Mouse (Mus musculus) lung, embryonic 14.5 days (tissue): ENCODE measurements at regions not wholly inside any gene's neighbourhood (a gene's known extent, or its start where the extent isn't known, plus 50 kb on each side); places are given as distances from the start of the nearest gene placed in this dataset.
A peak's percentile ranks its signal among the peaks of the same experiment; 100 is the strongest.

ENCODE experiments used
- ATAC-seq: fragments of 200-750 bp; cut with Nextera tagmentation; 2 replicates; pipeline ENCODE4 v1.8.0; 2017; ENCODE audit warnings: mild to moderate bottlenecking, moderate TSS enrichment, moderate library complexity; ENCODE audit not compliant: insufficient read depth
- DNase-seq: peaks from one replicate; pipeline ENCODE4 v3.0.0-alpha.2; 2015
- H3K27ac ChIP-seq: fragments of 300-500 bp; sonication (generic); 2 replicates; pipeline ENCODE4 v1.5.1; 2014; ENCODE audit warnings: low read depth, mild to moderate bottlenecking, moderate library complexity
- H3K27me3 ChIP-seq: fragments of 300-500 bp; sonication (generic); 2 replicates; pipeline ENCODE4 v1.6.1; 2014; ENCODE audit warnings: low read length, control low read depth; ENCODE audit not compliant: insufficient read depth
- H3K36me3 ChIP-seq: fragments of 300-500 bp; sonication (generic); 2 replicates; pipeline ENCODE4 v1.6.1; 2014; ENCODE audit warnings: control low read depth; ENCODE audit not compliant: insufficient read depth
- H3K4me1 ChIP-seq: fragments of 300-500 bp; sonication (generic); 2 replicates; pipeline ENCODE4 v1.6.1; 2014; ENCODE audit warnings: antibody characterized with exemption, control low read depth; ENCODE audit not compliant: insufficient read depth
- H3K4me2 ChIP-seq: fragments of 300-500 bp; sonication (generic); 2 replicates; pipeline ENCODE4 v1.6.1; 2014; ENCODE audit warnings: mild to moderate bottlenecking
- H3K4me3 ChIP-seq: fragments of 300-500 bp; sonication (generic); 2 replicates; pipeline ENCODE4 v1.5.1; 2014; ENCODE audit warnings: low read depth, low read length
- H3K9ac ChIP-seq: fragments of 300-500 bp; sonication (generic); 2 replicates; pipeline ENCODE4 v1.6.1; 2014
- H3K9me3 ChIP-seq: fragments of 300-500 bp; sonication (generic); 2 replicates; pipeline ENCODE4 v1.6.1; 2016; ENCODE audit warnings: low read depth, low read length, control low read depth
- CTCF ChIP-seq: IDR thresholded peaks from 2 replicates; pipeline ENCODE4 v1.5.1; 2016; ENCODE audit warnings: antibody characterized with exemption, low read depth
- WGBS: fragments of 180-500 bp; shearing (Covaris S2); extraction: QIAGEN DNeasy Blood & Tissue Kit; methylation state at CpG from one replicate; pipeline ENCODE4 v1.1.7; 2014; 5-methylcytosine and 5-hydroxymethylcytosine counted together

- Histone ChIP-seq H3K4me2 (no peak overlapping the region), H3K4me1 (no peaks in the 10 kb centered on the region), H3K27ac (no peak overlapping the region), H3K9me3 (no peaks in the 10 kb centered on the region), H3K9ac (no peak overlapping the region), H3K36me3 (no peaks in the 10 kb centered on the region), H3K27me3 (no peaks in the 10 kb centered on the region), H3K4me3 (no peak overlapping the region)
- DNase-seq: no peak
- no peak for TF ChIP-seq CTCF
- 63% methylated on average over 4 of the region's 4 CpGs for WGBS
- ATAC-seq: no peak
Measured at GRCm38 (mm10) chr16:55733751-55734150, 104.9 kb downstream of the Nfkbiz start.

DNA sequence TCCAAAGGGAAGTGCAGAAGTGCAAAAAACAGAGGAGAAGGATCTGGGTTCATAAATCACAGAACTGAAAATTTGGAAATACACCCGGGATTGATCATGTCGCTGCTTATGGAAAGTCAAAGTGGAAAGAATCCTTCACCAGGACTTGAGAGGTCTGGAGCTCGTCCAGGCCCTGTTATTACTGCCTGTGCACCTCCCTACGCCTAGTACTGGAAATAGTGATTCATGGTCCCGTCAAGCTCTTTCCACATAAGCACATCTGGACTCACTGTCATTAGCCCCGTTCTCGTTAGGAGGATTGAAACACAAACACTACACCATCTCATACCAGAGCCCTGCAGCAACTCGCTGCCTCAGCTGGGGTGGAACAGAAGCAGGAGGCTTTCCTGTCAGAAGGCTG, 107.7 kb downstream of the Nfkbiz start:
- H3K27ac ChIP-seq: no peak overlapping the region
- ATAC-seq (no peak), DNase-seq (peak; percentile 8)
- no peaks in the 10 kb centered on the region for H3K36me3 ChIP-seq
- H3K9ac ChIP-seq: no peak overlapping the region
- no peak overlapping the region for H3K4me3 ChIP-seq
- H3K4me1 ChIP-seq: no peaks in the 10 kb centered on the region
- no peak overlapping the region for H3K4me2 ChIP-seq
- 53% methylated on average over 8 of the region's 8 CpGs for WGBS
- H3K9me3 ChIP-seq: no peaks in the 10 kb centered on the region
- TF ChIP-seq CTCF: no peak
- H3K27me3 ChIP-seq: no peaks in the 10 kb centered on the region

GRCm38 (mm10) chr16:55726538-55726937, 112.2 kb downstream of the Nfkbiz start:
- Histone ChIP-seq H3K27me3 (no peaks in the 10 kb centered on the region), H3K4me3 (no peak overlapping the region), H3K36me3 (no peaks in the 10 kb centered on the region), H3K4me2 (no peak overlapping the region), H3K4me1 (no peaks in the 10 kb centered on the region), H3K9me3 (no peaks in the 10 kb centered on the region), H3K9ac (no peak overlapping the region), H3K27ac (no peak overlapping the region)
- TF ChIP-seq CTCF: no peak
- ATAC-seq (no peak), DNase-seq (no peak)
- 42% methylated on average over 3 of the region's 3 CpGs for WGBS

DNA sequence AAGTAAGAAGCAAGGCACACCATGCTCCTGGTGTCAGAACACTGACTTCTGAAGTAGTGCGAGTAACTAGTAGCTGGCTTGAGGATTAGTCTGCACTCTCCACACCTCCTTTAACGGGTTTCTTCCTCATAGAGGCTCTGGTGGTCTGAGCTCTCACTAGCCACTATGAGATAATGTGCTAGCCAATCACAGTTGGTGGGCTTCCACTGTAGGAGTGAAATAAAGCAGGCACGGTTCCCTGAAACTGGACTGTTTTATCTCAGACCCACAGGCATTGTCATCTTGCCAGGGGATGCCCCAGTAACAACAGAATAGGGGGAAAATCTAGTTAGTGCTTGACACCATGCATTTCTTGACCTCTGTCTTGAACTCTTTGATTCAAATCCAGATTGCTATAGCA, 118.3 kb downstream of the Nfkbiz start:
- Histone ChIP-seq H3K27me3 (no peaks in the 10 kb centered on the region), H3K27ac (no peak overlapping the region), H3K9ac (no peak overlapping the region), H3K36me3 (no peaks in the 10 kb centered on the region), H3K4me3 (no peak overlapping the region), H3K9me3 (no peaks in the 10 kb centered on the region), H3K4me1 (no peaks in the 10 kb centered on the region), H3K4me2 (no peak overlapping the region)
- 47% methylated on average over 3 of the region's 3 CpGs for WGBS
- DNase-seq (no peak), ATAC-seq (no peak)
- TF ChIP-seq CTCF: no peak

DNA sequence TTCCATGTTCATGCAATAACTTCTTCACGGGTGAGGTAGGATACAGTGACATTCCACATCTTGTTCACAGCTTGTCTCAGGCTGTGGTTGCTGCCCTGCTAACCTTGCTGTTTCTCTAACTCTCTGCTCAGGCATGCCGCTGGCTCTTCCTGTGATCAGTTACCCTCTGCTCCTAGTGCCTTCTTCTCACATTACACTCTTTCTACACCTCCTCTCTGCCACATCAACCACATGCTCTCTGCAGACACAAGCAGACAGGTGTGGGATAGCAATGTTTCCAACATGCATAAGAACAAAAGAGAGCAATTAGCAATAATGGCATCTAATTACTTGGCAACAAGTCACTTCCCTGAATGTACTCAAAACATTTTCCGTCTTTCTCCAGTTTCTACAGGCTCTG, 128.7 kb downstream of the Nfkbiz start:
- DNase-seq (no peak), ATAC-seq (no peak)
- H3K4me2 ChIP-seq: no peak overlapping the region
- 35% methylated on average over 3 of the region's 3 CpGs for WGBS
- H3K9me3 ChIP-seq: no peaks in the 10 kb centered on the region
- H3K4me1 ChIP-seq: no peaks in the 10 kb centered on the region
- H3K27me3 ChIP-seq: no peaks in the 10 kb centered on the region
- no peak for TF ChIP-seq CTCF
- H3K9ac ChIP-seq: no peak overlapping the region
- no peaks in the 10 kb centered on the region for H3K36me3 ChIP-seq
- H3K4me3 ChIP-seq: no peak overlapping the region
- H3K27ac ChIP-seq: no peak overlapping the region

DNA sequence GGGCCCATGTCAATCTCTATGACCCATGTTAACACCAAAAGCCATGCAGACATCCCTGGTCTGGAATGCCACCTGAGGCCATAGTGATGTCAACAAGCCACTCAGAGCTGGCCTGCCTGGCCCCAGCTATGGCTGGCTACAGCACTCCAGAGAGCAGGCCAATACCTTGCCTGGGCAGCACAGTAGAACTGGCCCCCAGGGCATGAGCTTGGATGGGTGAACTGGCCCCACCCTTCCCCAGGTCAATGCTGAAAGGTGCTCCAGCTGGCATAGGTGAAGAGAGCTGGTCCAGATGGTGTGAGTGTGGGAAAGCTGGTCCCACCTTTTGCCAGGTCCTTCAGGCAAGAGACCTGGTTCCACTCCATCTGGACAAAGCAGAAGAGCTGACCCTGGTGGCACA, 132.2 kb downstream of the Nfkbiz start:
- Histone ChIP-seq H3K4me3 (no peak overlapping the region), H3K4me2 (no peak overlapping the region), H3K27me3 (no peaks in the 10 kb centered on the region), H3K4me1 (no peaks in the 10 kb centered on the region), H3K9me3 (no peaks in the 10 kb centered on the region), H3K36me3 (no peaks in the 10 kb centered on the region), H3K27ac (no peak overlapping the region), H3K9ac (no peak overlapping the region)
- DNase-seq: no peak
- no peak for ATAC-seq
- no peak for TF ChIP-seq CTCF

GRCm38 (mm10) chr16:55698489-55698892, 140.2 kb downstream of the Nfkbiz start:
- Histone ChIP-seq H3K27me3 (no peaks in the 10 kb centered on the region), H3K4me1 (no peaks in the 10 kb centered on the region), H3K4me2 (no peak overlapping the region), H3K27ac (no peak overlapping the region), H3K9ac (no peak overlapping the region), H3K36me3 (no peaks in the 10 kb centered on the region), H3K9me3 (no peaks in the 10 kb centered on the region), H3K4me3 (no peak overlapping the region)
- ATAC-seq (no peak), DNase-seq (peak; percentile 7)
- WGBS: 71% methylated on average over 3 of the region's 3 CpGs
- TF ChIP-seq CTCF: no peak

DNA sequence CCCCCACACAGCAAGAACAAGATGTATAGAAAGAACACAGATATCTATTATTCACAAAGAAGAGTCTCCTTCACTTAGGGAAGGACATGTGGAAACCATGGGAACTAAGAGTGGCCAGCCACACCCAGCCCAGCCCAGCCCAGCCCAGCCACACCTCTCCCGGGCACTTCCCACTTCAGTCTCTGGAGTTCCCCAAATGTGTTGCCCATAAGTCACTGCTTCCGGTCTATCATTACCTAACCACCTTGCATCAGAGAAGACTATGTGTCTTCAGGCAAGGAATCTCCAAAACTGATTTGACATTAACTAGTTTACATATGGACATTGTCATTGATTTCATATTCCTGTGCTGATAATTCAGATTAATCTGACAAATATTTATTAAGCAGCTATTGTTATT, 147.6 kb downstream of the Nfkbiz start:
- DNase-seq (no peak), ATAC-seq (no peak)
- H3K27me3 ChIP-seq: no peaks in the 10 kb centered on the region
- no peak for TF ChIP-seq CTCF
- no peaks in the 10 kb centered on the region for H3K9me3 ChIP-seq
- no peak overlapping the region for H3K4me2 ChIP-seq
- no peak overlapping the region for H3K27ac ChIP-seq
- H3K9ac ChIP-seq: no peak overlapping the region
- 71% methylated on average over 2 of the region's 2 CpGs for WGBS
- H3K36me3 ChIP-seq: no peaks in the 10 kb centered on the region
- H3K4me1 ChIP-seq: no peaks in the 10 kb centered on the region
- no peak overlapping the region for H3K4me3 ChIP-seq
